Mouse (Mus musculus) kidney, postnatal 4 days (tissue): ENCODE data around the gene Il1r1.

Experiments used
- DNase-seq, 2 experiments: peaks; one replicate each; pipeline ENCODE4 v3.0.0; 2021; ENCODE audit warnings: mixed read lengths in 2 of 2

Il1r1 gene

DNA sequence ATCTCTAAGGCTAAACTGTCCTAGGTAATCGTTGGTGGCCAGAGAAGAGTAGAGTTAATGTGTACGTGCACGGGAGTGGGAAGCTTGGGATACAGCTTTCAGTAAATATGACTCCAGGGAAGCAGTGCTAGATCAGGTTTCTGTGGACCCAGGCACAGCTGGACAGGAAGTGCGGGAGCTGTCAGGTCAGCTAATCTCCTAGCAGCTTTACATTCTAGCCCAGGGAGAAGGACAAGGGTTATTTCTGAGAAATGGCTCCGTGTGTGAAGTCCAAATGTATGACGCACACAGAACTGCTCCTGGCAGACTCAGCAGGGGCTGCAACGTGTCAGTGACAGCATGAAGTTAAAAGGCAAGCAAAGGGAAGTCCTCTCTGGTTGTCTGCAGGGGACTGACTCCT, 8.3 kb downstream of the Il1r1 start:
- DNase-seq: peak; percentile 59

GRCm38 (mm10) chr1:40233621-40234020, 8.7 kb downstream of the Il1r1 start:
- no peak for DNase-seq

- no peak for DNase-seq
These were observed 10.8 kb downstream of the Il1r1 start for GRCm38 (mm10) chr1:40235597-40236249.

DNA sequence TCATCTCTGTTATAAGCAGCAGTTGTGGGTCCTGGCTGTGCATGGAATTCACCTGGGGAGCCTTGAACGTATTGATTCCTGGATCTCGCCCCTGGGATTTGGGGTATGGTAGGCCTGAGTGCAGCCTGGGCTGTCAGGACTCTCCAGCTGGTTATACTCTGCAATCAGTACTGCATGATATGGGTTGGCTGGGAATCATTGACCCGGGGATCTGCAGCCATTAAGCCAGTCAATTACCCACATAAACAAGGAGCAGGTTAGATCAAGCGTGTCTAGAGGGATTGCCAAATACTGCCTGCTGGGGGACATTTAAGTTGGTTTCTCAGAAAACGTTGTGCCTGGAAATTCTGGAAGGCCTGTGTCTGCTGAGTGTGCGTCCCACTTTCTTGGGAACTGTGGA, 11.8 kb downstream of the Il1r1 start:
- DNase-seq: peak; percentile 41 to 56

DNA sequence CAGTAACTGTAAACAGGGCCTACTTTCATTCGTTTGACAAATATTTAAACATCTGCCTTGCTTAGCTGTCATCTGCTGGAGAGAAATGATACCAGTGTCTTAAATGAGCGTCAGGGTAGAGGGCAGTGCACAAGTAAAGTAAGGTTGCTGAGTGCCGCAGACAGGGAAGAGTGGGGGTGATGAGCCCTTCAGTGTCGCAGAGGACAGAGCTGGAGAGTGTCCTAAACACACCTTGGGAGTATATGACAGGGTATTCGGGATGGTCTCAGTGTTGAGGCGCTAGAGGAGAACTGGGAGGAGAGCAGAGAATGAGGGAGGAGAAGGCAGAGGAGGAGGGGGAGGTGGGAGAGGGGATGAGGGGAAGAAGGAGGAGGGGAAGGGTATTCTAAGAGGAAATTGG, 12.2 kb downstream of the Il1r1 start:
- no peak for DNase-seq

DNA sequence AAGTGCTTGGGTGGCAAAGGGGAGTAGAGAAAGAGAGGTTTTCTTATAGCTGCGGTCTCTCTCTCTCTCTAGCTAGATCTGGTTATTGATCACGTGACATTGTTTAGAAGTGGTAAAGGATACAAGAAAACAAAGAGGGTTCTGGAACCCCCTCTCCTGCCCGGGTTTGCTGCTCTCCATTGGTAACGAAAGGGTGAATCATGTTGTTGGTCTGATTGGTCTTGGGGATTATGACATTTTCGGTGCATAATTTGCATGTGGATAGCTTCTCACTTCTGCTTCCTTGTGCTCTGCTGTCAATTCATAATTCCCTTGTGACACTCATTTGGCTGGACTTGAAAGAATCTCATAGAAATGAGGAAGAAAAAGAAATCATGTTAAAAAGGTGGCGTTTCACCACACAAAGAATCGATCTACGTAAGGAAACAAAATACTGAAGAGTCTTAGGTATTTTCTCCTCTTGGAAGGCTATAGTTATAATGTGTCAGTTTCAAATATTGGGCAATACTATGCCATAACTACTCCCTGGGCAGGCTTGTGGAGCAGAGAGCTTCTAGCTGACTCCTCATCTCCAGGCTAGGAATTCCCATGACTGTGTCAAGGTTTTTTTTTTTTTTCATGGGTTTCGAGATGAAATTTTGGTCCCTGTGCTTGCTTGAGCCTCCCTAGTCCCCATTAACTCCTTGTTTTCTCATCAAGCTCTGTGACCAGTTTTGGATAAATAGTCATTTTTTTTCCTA, 15.6 kb downstream of the Il1r1 start:
- DNase-seq: no peak

GRCm38 (mm10) chr1:40242717-40243116, 17.8 kb downstream of the Il1r1 start:
- DNase-seq: no peak

- DNase-seq: peak in 1 of 2 experiments; percentile 58
These were observed 18.7 kb downstream of the Il1r1 start for GRCm38 (mm10) chr1:40243561-40243998.

DNA sequence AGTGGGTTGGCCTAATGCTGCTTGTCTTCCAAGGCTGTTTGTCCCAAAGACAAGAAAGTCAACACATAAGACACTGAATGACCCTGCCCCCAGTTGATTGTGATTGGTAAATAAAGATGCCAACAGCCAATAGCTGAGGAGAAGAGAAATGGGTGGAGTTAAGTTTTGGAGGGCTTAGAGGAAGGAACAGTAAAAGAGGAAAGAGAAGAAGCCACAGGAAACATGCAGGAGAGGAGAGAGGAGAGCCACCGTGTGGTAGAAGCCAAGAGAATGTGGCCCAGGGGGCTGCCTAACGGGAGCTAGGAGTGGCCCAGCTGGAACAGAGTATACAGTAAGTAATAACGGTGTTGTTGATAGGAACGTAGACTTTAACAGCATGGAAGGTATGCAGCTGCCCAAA, 25.5 kb downstream of the Il1r1 start:
- no peak for DNase-seq

GRCm38 (mm10) chr1:40252507-40252906, 27.6 kb downstream of the Il1r1 start:
- no peak for DNase-seq

GRCm38 (mm10) chr1:40253940-40254339, 29.1 kb downstream of the Il1r1 start:
- DNase-seq: no peak

- DNase-seq: no peak
These were observed 29.6 kb downstream of the Il1r1 start for GRCm38 (mm10) chr1:40254347-40255057.

- DNase-seq: no peak
These were observed 37.7 kb downstream of the Il1r1 start for GRCm38 (mm10) chr1:40262441-40263121.

GRCm38 (mm10) chr1:40263122-40263498, 38.2 kb downstream of the Il1r1 start:
- no peak for DNase-seq

DNA sequence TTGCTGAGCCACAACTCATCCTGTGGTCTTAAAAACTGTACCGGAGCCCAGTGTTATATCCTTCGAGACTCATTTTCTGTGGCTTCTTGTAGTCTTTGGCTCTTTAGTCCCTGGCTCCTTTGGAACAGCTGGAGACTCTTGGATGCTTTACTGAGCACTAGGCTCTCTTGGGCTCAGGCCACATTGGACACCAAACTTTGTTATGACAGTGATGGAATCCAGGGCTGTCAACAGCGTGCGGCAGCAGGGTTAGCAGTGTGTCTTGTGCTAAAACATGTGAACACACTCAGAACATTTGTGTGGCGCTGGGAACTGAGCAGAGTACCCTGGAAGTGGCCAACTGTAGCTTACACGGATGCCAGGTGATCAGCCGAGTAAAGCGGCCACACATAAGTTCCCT, 38.8 kb downstream of the Il1r1 start:
- no peak for DNase-seq

DNA sequence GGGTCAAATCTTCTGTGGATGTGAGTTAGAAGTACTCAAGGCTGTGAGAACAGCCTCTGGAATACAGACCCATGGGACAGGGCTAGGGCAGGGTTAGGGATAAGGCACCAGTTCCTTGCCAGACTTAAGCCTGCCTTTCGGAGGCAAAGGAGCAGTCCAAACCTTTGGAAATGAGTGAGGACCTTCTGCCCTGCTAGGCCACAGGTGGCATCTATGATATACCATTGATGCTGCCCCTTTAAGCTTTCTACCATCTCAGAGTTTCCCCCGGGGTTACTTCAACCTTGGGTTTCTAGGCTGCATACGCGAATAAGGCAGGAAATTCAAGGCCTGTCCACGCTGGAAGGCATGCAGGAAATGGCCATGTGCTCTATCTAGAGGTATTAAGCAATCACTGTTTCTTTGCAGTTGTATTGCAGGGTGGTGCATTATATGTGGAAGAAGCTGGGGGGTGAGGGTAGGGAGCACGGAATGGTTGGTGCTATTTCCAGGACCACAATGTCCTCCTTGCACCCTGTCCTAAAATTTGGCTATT, 40.5 kb downstream of the Il1r1 start:
- DNase-seq: no peak

DNA sequence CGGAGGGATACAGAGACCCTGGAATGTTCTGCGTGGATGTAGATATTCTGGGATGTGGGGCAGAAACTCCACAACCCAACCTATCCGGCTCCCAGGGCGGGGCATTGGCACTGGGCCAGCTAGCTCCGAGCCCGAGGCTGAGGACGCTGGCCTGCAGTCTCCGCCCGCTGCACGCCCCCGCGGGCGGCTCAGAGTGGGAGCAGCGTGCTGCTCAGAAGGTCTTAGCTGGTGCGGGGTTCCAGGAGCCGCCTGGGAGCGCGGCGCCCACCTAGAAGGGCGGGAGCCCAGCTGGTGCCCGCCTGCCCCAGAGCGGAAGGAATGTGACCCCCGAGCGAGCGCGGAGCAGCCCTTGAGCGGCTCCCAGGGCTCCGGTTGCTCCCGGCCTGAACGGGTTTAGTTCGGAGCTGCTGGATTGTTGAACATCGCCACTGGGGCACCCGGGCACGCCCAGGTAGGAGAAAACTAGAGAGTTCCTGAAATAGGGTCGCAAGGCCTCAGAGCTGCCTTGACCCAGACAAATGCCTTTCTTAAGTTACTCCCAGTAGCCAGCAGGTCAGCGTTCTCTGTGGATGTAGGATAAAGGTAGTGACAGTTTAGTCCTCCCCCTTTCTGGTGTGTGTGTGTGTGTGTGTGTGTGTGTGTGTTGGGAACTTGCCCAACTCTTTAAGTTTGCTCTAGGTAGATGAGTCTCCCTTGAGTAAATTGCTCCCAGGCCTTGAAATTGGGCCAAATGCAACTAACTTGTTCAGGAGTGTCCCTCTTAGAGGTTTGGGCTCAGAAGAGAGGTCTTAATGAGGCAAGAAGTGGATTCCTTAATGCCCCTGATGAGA, 41.8 kb downstream of the Il1r1 start:
- DNase-seq: peak; percentile 91 to 94

DNA sequence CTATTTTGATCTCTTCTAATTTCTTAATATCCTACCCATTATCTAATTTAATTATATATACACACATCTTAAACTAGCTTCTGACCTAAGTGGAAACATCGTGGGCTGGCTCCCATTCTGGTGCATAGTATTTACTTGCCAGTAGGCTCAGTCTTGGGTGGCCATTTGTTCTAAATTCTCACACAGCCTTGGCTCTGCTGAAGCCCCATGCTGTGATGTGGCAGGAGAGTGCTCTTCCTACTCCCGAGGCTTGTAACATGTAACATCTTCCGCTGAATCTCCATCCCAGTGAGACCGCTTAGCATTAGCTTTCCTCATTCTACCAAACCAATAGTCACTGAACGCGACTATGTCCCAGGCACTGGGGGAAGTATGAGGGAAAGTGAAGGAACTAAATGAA, 43.0 kb downstream of the Il1r1 start:
- DNase-seq: no peak

GRCm38 (mm10) chr1:40268536-40268935, 43.7 kb downstream of the Il1r1 start:
- no peak for DNase-seq

DNA sequence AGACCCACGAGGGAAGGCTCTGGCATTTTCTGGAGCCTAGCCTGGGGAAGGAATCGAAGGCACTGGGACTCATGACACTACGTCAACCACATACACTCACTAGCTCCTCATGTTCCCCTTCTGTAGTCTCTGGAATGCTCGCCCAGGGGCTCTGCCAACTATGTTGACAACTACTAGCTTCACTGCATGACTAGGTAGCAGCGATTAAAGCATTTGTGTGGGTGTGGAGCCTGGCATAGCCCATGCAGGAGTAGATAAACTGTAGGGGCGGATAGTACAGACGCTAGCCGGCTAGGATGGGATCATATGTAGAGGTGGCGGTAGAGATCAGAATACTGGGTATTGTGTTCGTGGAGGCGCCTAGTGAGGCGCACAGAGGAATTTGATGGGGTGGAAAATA, 45.5 kb downstream of the Il1r1 start:
- peak in 1 of 2 experiments; percentile 42 for DNase-seq

GRCm38 (mm10) chr1:40271052-40271451, 46.2 kb downstream of the Il1r1 start:
- no peak for DNase-seq

DNA sequence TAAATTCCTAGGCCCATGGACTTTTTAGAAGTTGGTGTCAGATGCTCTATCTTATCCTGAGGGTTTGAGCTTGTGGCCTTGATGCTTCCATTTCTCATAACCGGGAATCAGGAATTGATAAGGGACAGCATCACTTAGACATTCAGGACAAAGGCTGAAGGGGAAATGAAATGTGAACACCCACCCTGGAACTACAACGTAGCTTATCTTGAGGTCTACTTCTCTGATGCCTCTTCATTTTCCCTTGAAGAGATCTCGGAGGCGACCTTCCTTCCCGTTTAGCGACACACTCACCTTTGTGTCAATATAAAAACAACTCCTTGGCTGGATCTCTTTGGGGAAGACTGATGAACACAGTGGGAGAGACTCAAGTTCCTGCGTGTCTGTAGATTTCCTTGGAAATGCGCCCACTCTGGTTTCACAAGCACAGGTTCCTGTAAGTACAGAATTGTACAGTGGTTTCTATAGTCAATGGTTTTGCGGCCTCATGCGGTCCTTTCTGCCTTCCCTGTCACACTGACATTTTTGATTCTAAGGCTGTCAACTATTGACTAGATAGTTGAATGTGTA, 46.7 kb downstream of the Il1r1 start:
- no peak for DNase-seq
